Mouse (Mus musculus) intestine, embryonic 15.5 days (tissue): Measurements from ENCODE around the gene Ccl24. TPM values are rescaled to one million over a fixed set of nuclear protein-coding genes. Genes with fewer than 3 reads are reported as not detected.
"Not testable (repeated sequence)": the region's sequence is repeated elsewhere in the genome, so short reads cannot be mapped to it uniquely, and the experiment has no call there.

Experiments
- ATAC-seq: fragments of 200-750 bp; cut with Nextera tagmentation; 2 replicates; pipeline ENCODE4 v1.8.0; 2017; ENCODE audit warnings: moderate TSS enrichment, moderate library complexity
- H3K27ac ChIP-seq: fragments of 300-500 bp; sonication (generic); 2 replicates; pipeline ENCODE4 v1.5.1; 2015; ENCODE audit warnings: mild to moderate bottlenecking, inconsistent platforms
- H3K27me3 ChIP-seq: fragments of 300-500 bp; sonication (generic); replicated peaks from 2 replicates; pipeline ENCODE4 v1.6.1; 2015; ENCODE audit warnings: inconsistent platforms
- H3K36me3 ChIP-seq: fragments of 300-500 bp; sonication (generic); 2 replicates; pipeline ENCODE4 v1.6.1; 2015; ENCODE audit warnings: inconsistent platforms
- H3K4me1 ChIP-seq: fragments of 300-500 bp; sonication (generic); replicated peaks from 2 replicates; pipeline ENCODE4 v1.6.1; 2015; ENCODE audit warnings: inconsistent platforms
- H3K4me2 ChIP-seq: fragments of 300-500 bp; sonication (generic); replicated peaks from 2 replicates; pipeline ENCODE4 v1.6.1; 2015; ENCODE audit warnings: mild to moderate bottlenecking, inconsistent platforms
- H3K4me3 ChIP-seq: fragments of 300-500 bp; sonication (generic); replicated peaks from 2 replicates; pipeline ENCODE4 v1.5.1; 2015; ENCODE audit warnings: inconsistent platforms
- H3K9ac ChIP-seq: fragments of 300-500 bp; sonication (generic); 2 replicates; pipeline ENCODE4 v1.6.1; 2015; ENCODE audit warnings: inconsistent platforms
- H3K9me3 ChIP-seq: fragments of 300-500 bp; sonication (generic); 2 replicates; pipeline ENCODE4 v1.6.1; 2016; ENCODE audit warnings: inconsistent platforms
- WGBS: fragments of 180-500 bp; shearing (Covaris S2); methylation state at CpG from one replicate; pipeline ENCODE4 v1.1.7; 2015; 5-methylcytosine and 5-hydroxymethylcytosine counted together
- polyA plus RNA-seq: library from polyadenylated mRNA; unstranded; fragments of >200 nt; fragmentation: Nextera tagmentation; extraction: Ambion mirVana; gene quantifications from 2 replicates; pipeline ENCODE4 v1.2.1, GENCODE M21; 2015

The Ccl24 gene
- polyA plus RNA-seq = 19.0 and 22.5 TPM in 2 replicates

DNA sequence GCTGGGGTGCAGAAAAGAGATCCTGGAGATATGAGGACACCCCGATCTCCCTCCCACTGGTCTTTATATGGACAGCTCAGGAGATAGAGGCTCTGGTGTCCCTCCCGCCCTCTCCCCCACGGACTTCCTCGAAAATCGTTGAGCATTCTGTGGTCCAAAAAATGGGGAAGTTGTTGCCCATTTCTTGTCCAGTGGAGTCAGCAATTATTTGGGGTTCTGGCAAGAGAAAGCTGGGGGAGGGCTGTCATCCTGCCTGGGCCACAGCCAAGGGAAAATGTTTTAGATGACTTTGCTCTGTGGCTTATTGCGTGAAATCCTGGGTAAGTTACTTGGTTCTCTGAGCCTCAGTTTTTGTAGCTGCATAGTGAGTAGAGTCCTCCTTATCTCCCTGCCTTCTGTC is at the start of gene Ccl24:
TSS of gene Ccl24 (minus strand) at position 44 of the 400 bp plus-strand sequence.
- ATAC-seq = no peak
- Histone ChIP-seq H3K9me3 (no peaks in the 10 kb centered on the region), H3K4me3 (no peak within 1 kb of the TSS), H3K27ac (no peak within 1 kb of the TSS), H3K4me2 (no peak within 1 kb of the TSS), H3K36me3 (no peaks in the 10 kb centered on the region), H3K4me1 (no peaks in the 10 kb centered on the region), H3K27me3 (no peaks in the 10 kb centered on the region), H3K9ac (no peak within 1 kb of the TSS)
- WGBS = 88% methylated on average over 6 of the region's 6 CpGs

- Histone ChIP-seq H3K27me3 (no peaks in the 10 kb centered on the region), H3K4me1 (no peaks in the 10 kb centered on the region), H3K36me3 (no peaks in the 10 kb centered on the region), H3K9me3 (no peaks in the 10 kb centered on the region), H3K4me2 (no peak overlapping the region), H3K4me3 (no peak overlapping the region), H3K9ac (no peak overlapping the region), H3K27ac (no peak overlapping the region)
- 78% methylated on average over 10 of the region's 10 CpGs for WGBS
- ATAC-seq = no peak
These were observed 48.9 kb upstream of the Ccl24 start for GRCm38 (mm10) chr5:135621725-135622124.

GRCm38 (mm10) chr5:135620526-135620925 is 47.7 kb upstream of the Ccl24 start:
- ATAC-seq = no peak
- Histone ChIP-seq H3K36me3 (no peaks in the 10 kb centered on the region), H3K4me1 (no peaks in the 10 kb centered on the region), H3K4me2 (no peak overlapping the region), H3K4me3 (no peak overlapping the region), H3K9me3 (no peaks in the 10 kb centered on the region), H3K27ac (no peak overlapping the region), H3K9ac (no peak overlapping the region), H3K27me3 (no peaks in the 10 kb centered on the region)
- WGBS = 84% methylated on average over 9 of the region's 9 CpGs

- not testable (repeated sequence) for H3K4me2 ChIP-seq, H3K9me3 ChIP-seq, H3K36me3 ChIP-seq, H3K27me3 ChIP-seq, H3K4me1 ChIP-seq, ATAC-seq, H3K9ac ChIP-seq, H3K27ac ChIP-seq, H3K4me3 ChIP-seq
- WGBS = 87% methylated on average over 10 of the region's 10 CpGs
These were observed 46.9 kb upstream of the Ccl24 start for GRCm38 (mm10) chr5:135619741-135620140.

- 52% methylated on average over 4 of the region's 4 CpGs for whole genome bisulfite sequencing
- Histone ChIP-seq H3K4me3 (no peak overlapping the region), H3K4me2 (no peak overlapping the region), H3K9me3 (no peaks in the 10 kb centered on the region), H3K4me1 (no peaks in the 10 kb centered on the region), H3K9ac (no peak overlapping the region), H3K36me3 (no peaks in the 10 kb centered on the region), H3K27ac (no peak overlapping the region), H3K27me3 (no peaks in the 10 kb centered on the region)
- peak; percentile 36; the same call in 1 of the 2 replicates for ATAC-seq
These were observed 36.9 kb upstream of the Ccl24 start for GRCm38 (mm10) chr5:135609794-135610193.

DNA sequence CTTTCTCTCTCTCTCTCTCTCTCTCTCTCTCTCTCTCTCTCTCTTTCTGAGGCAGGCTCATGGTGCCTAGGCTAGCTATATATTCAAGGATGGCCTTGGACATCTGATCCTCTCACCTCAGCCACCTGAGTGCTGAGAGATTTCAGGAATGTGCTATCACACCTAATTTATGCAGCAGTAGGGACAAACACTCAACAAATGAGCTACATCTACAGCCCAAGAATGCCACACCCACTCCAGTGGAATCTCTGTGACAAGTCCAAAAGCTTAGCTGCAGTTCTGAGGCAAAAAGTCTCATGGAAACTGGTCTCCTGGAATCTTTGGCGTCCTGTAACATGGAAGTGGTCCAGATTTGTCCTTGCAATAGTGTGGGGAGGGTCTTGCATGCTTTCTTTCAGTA is 34.7 kb upstream of the Ccl24 start:
- H3K4me1 ChIP-seq = no peaks in the 10 kb centered on the region
- no peak for ATAC-seq
- H3K36me3 ChIP-seq = no peaks in the 10 kb centered on the region
- H3K27me3 ChIP-seq = no peaks in the 10 kb centered on the region
- H3K9me3 ChIP-seq = no peaks in the 10 kb centered on the region
- no peak overlapping the region for H3K4me3 ChIP-seq
- WGBS = 59% methylated on average over 1 of the region's 1 CpGs
- no peak overlapping the region for H3K9ac ChIP-seq
- no peak overlapping the region for H3K27ac ChIP-seq
- no peak overlapping the region for H3K4me2 ChIP-seq

DNA sequence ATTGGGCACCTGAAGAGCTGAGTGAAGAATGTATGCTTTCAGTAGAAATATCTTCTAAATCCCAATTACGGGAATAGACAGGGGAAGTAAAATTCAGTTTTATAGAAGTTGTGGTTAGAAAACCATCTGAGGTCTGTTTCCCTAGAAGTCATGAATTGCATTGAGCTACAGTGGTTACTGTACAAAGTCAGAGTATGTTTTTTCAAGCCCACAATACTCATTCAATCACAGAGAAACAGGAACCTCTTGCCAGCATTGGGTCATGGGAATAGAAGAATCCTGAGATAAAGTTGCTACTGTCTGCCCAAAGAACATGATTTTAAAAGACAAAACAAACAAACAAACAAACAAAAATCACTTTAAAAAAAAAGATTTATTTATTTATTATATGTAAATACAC is 33.9 kb upstream of the Ccl24 start:
- H3K9me3 ChIP-seq, H3K4me1 ChIP-seq, H3K27ac ChIP-seq, H3K27me3 ChIP-seq, H3K9ac ChIP-seq, H3K4me2 ChIP-seq, H3K36me3 ChIP-seq, H3K4me3 ChIP-seq, ATAC-seq: not testable (repeated sequence)
- WGBS = no CpG with 5 or more reads among the region's 1 CpGs

GRCm38 (mm10) chr5:135604643-135605042 is 31.8 kb upstream of the Ccl24 start:
- no CpG with 5 or more reads among the region's 1 CpGs for WGBS
- ATAC-seq, H3K4me1 ChIP-seq, H3K4me3 ChIP-seq, H3K27me3 ChIP-seq, H3K27ac ChIP-seq, H3K9ac ChIP-seq, H3K9me3 ChIP-seq, H3K4me2 ChIP-seq, H3K36me3 ChIP-seq: not testable (repeated sequence)

GRCm38 (mm10) chr5:135589996-135590784 is 17.3 kb upstream of the Ccl24 start:
- WGBS = 79% methylated on average over 12 of the region's 12 CpGs
- Histone ChIP-seq H3K27ac (no peak overlapping the region), H3K4me1 (no peaks in the 10 kb centered on the region), H3K27me3 (no peaks in the 10 kb centered on the region), H3K4me2 (no peak overlapping the region), H3K9me3 (no peaks in the 10 kb centered on the region), H3K36me3 (no peaks in the 10 kb centered on the region), H3K9ac (no peak overlapping the region), H3K4me3 (no peak overlapping the region)
- ATAC-seq = peak; percentile 67; the same call in 1 of the 2 replicates

DNA sequence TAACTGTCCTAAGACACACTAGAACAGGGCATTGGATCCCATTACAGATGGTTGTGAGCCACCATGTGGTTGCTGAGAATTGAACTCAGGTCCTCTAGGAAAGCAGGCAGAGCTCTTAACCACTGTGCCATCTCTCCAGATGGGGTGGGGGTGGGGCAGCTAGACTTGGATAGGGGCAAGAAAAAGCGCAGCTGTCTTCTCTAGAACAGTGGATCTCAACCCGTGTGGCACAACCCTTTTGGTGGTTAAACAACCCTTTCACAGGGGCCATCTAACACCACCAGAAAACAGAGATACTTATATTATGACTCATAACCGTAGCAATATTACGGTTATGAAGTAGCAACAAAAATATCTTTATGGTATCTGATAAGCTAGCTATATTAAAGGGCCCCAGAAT is 14.9 kb upstream of the Ccl24 start:
- ATAC-seq = no peak
- 73% methylated on average over 4 of the region's 4 CpGs for WGBS

GRCm38 (mm10) chr5:135585691-135586090 is 12.8 kb upstream of the Ccl24 start:
- Histone ChIP-seq H3K4me1 (no peaks in the 10 kb centered on the region), H3K4me2 (no peak overlapping the region), H3K36me3 (no peaks in the 10 kb centered on the region), H3K27me3 (no peaks in the 10 kb centered on the region), H3K9ac (no peak overlapping the region), H3K27ac (no peak overlapping the region), H3K4me3 (no peak overlapping the region), H3K9me3 (no peaks in the 10 kb centered on the region)
- no peak; the same call in 1 of the 2 replicates for ATAC-seq
- WGBS = 85% methylated on average over 8 of the region's 8 CpGs

More for the DNA sequence above, 14.9 kb upstream of the Ccl24 start:
- H3K4me3 ChIP-seq = no peak overlapping the region
- no peaks in the 10 kb centered on the region for H3K9me3 ChIP-seq
- no peaks in the 10 kb centered on the region for H3K4me1 ChIP-seq
- H3K27me3 ChIP-seq = no peaks in the 10 kb centered on the region
- H3K9ac ChIP-seq = no peak overlapping the region
- H3K4me2 ChIP-seq = no peak overlapping the region
- H3K36me3 ChIP-seq = no peaks in the 10 kb centered on the region
- no peak overlapping the region for H3K27ac ChIP-seq

GRCm38 (mm10) chr5:135582330-135582729 is 9.5 kb upstream of the Ccl24 start:
- no peaks in the 10 kb centered on the region for H3K27me3 ChIP-seq
- H3K27ac ChIP-seq = no peak overlapping the region
- H3K9me3 ChIP-seq = no peaks in the 10 kb centered on the region
- no peaks in the 10 kb centered on the region for H3K36me3 ChIP-seq
- no peak overlapping the region for H3K9ac ChIP-seq
- no peaks in the 10 kb centered on the region for H3K4me1 ChIP-seq
- H3K4me2 ChIP-seq = no peak overlapping the region
- no peak overlapping the region for H3K4me3 ChIP-seq
- ATAC-seq = no peak
- WGBS = 84% methylated on average over 4 of the region's 4 CpGs

- Histone ChIP-seq H3K27ac (no peak overlapping the region), H3K4me2 (no peak overlapping the region), H3K9me3 (no peaks in the 10 kb centered on the region), H3K4me1 (no peaks in the 10 kb centered on the region), H3K27me3 (no peaks in the 10 kb centered on the region), H3K4me3 (no peak overlapping the region), H3K36me3 (no peaks in the 10 kb centered on the region), H3K9ac (no peak overlapping the region)
- WGBS = 83% methylated on average over 10 of the region's 10 CpGs
- no peak for ATAC-seq
These were observed 6.5 kb upstream of the Ccl24 start for GRCm38 (mm10) chr5:135579331-135579751.
